Mouse (Mus musculus) kidney, adult 2 months (tissue): Measurements from ENCODE around the gene Vmn1r130. TPM values are rescaled to one million over a fixed set of nuclear protein-coding genes. Genes with fewer than 3 reads are reported as not detected.
"Not testable (repeated sequence)": the region's sequence is repeated elsewhere in the genome, so short reads cannot be mapped to it uniquely, and the experiment has no call there.

Source experiments
- DNase-seq: peaks from one replicate; pipeline ENCODE4 v3.0.0; 2021
- H3K27ac ChIP-seq: fragments of 200-500 bp; 2 replicates; pipeline ENCODE4 v1.5.1; 2012; ENCODE audit warnings: low read depth, low read length, control low read depth, inconsistent platforms; ENCODE audit not compliant: insufficient read depth
- H3K27me3 ChIP-seq: fragments of 200-500 bp; replicated peaks from 2 replicates; pipeline ENCODE4 v1.6.1; 2012; ENCODE audit warnings: mild to moderate bottlenecking, moderate library complexity, low read length, inconsistent platforms; ENCODE audit not compliant: control insufficient read depth, insufficient read depth
- H3K36me3 ChIP-seq: fragments of 200-500 bp; 2 replicates; pipeline ENCODE4 v1.6.1; 2012; ENCODE audit warnings: mild to moderate bottlenecking, moderate library complexity, low read length, inconsistent platforms; ENCODE audit not compliant: control insufficient read depth, insufficient read depth
- H3K4me1 ChIP-seq: fragments of 200-500 bp; 2 replicates; pipeline ENCODE4 v1.6.1; 2011; ENCODE audit warnings: low read length; ENCODE audit not compliant: control insufficient read depth, insufficient read depth
- H3K4me3 ChIP-seq: fragments of 200-500 bp; 2 replicates; pipeline ENCODE4 v1.5.1; 2011; ENCODE audit warnings: mild to moderate bottlenecking, low read depth, low read length, control low read depth; ENCODE audit not compliant: insufficient read depth
- WGBS: fragments of 180-500 bp; shearing (Covaris S2); methylation state at CpG from one replicate; pipeline ENCODE4 v1.1.7; 2018; 5-methylcytosine and 5-hydroxymethylcytosine counted together
- polyA plus RNA-seq: library from polyadenylated mRNA; depleted of rRNA; stranded (reverse); fragments of >200 nt; gene quantifications from 2 replicates; pipeline ENCODE4 v1.2.3, GENCODE M21; 2012; rRNA removed

Vmn1r130 gene
- not detected in 2 replicates for polyA plus RNA-seq

- not testable (repeated sequence) for H3K27me3 ChIP-seq, H3K36me3 ChIP-seq, H3K27ac ChIP-seq, H3K4me1 ChIP-seq, DNase-seq, H3K4me3 ChIP-seq
- no CpG with 5 or more reads among the region's 3 CpGs for WGBS
These were observed at the start of gene Vmn1r130 for GRCm38 (mm10) chr7:21511480-21511879. Gene Vmn1r130, plus strand, starts transcription at chr7:21511780.

DNA sequence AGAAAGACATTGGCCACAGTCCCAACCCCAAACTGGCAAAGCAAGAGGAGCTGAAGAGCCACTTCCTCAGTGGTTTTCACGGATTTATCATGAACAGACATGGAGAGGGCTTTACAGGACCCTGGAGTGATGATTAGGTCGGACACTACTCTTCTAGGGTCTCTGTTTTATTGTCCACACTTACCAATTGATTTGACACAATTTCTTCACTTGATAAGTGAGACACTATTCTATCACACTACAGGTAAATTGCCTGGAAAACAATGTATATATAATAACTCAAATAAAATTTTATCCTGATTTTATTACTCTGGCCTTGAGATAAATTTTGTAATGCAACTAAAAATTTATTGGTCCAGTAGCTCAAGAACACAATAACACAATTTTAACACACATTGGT is 34.4 kb downstream of the Vmn1r130 start, which contains the start of gene Vmn1r131:
Gene Vmn1r131, minus strand, starts transcription at position 101 of the 400 bp plus-strand sequence.
- not testable (repeated sequence) for H3K4me1 ChIP-seq, H3K27me3 ChIP-seq, H3K36me3 ChIP-seq, DNase-seq, H3K4me3 ChIP-seq, H3K27ac ChIP-seq
- WGBS: no CpG with 5 or more reads among the region's 2 CpGs

Other genes starting within 250 kb of the Vmn1r130 start
- not detected in 2 replicates for gene Vmn1r125, start 239.6 kb upstream of the Vmn1r130 start, polyA plus RNA-seq
- not detected in 2 replicates for gene Vmn1r126, start 210.3 kb upstream of the Vmn1r130 start, polyA plus RNA-seq
- not detected in 2 replicates for gene Vmn1r127, start 191.9 kb upstream of the Vmn1r130 start, polyA plus RNA-seq
- not detected in 2 replicates for gene Vmn1r128, start 162.4 kb upstream of the Vmn1r130 start, polyA plus RNA-seq
- not detected in 2 replicates for gene Vmn1r129, start 150.5 kb upstream of the Vmn1r130 start, polyA plus RNA-seq
- not detected in 2 replicates for gene Gm6882, start 79.0 kb upstream of the Vmn1r130 start, polyA plus RNA-seq
- not detected in 2 replicates for gene Vmn1r131, start 34.3 kb downstream of the Vmn1r130 start, polyA plus RNA-seq
- not detected in 2 replicates for gene Vmn1r132, start 102.3 kb downstream of the Vmn1r130 start, polyA plus RNA-seq
- not detected in 2 replicates for gene Gm4175, start 249.7 kb downstream of the Vmn1r130 start, polyA plus RNA-seq